Mouse (Mus musculus) megakaryocyte, embryonic 14.5 days (primary cell): Measurements from ENCODE around the gene Sun5.

Experiments
- FLI1 ChIP-seq: IDR thresholded peaks from 2 replicates; pipeline ENCODE4 v1.6.1; 2012; ENCODE audit warnings: low read length, inconsistent platforms, mixed read lengths
- GATA1 ChIP-seq: IDR thresholded peaks from 3 replicates; pipeline ENCODE4 v1.6.1; 2012; ENCODE audit warnings: mixed read lengths, low read length, inconsistent platforms, borderline replicate concordance

GRCm38 (mm10) chr2:153902726-153903125 lies 31.8 kb upstream of the Sun5 start:
- TF ChIP-seq GATA1: no peak
- no peak for TF ChIP-seq FLI1
